Mouse (Mus musculus) frontal cortex, postnatal 10 days (tissue): Measurements from ENCODE around the gene Creld2.
A peak's percentile ranks its signal among the peaks of the same experiment; 100 is the strongest.

Experiments
- DNase-seq, 2 experiments: peaks; one replicate each; pipeline ENCODE4 v3.0.0; 2022; ENCODE audit warnings: low spot score in 2 of 2, mixed read lengths in 1 of 2

Creld2 gene

DNA sequence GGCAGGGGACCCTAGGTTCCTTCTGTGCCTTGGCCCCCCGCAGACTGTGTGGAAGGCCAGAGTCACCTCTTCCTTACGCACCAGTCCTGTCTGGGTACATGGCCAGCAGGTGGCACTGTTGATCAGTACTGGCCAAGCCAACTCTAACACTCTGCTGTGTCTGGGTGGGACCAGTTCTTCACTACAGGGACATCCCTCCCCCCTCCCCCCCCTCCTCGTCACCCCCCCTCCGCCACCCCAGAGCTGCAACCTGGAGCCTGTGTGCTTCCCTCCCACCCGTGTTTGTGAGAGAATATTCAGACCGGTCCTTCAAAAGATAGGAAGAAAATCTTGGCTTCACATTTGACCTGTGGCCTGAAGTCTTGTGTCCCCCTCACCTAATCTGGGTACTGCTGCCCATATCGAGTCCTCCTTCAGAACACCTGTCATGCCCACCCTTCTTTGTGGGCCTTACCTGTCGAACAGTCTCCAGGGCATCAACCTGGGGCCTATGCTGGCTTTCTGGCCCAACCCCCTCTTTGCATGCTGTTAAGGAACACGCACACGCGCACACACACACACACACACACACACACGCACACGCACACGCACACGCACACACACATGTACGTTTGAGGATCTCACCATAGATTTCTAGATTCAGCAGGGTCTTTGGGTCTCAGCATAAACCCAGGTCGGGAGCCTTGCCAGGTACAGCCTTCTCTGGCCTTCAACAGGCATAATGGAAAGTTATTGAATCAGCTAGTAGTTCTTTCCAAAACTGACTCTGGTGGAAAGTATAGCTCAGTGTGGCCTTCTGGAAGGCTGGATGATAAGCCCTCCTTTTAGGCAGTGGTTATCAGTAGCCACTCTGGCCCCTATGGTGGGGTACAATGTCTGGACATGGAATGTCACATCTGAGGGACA, 9.6 kb downstream of the Creld2 start:
- peak; percentile 58 to 84 for DNase-seq

DNA sequence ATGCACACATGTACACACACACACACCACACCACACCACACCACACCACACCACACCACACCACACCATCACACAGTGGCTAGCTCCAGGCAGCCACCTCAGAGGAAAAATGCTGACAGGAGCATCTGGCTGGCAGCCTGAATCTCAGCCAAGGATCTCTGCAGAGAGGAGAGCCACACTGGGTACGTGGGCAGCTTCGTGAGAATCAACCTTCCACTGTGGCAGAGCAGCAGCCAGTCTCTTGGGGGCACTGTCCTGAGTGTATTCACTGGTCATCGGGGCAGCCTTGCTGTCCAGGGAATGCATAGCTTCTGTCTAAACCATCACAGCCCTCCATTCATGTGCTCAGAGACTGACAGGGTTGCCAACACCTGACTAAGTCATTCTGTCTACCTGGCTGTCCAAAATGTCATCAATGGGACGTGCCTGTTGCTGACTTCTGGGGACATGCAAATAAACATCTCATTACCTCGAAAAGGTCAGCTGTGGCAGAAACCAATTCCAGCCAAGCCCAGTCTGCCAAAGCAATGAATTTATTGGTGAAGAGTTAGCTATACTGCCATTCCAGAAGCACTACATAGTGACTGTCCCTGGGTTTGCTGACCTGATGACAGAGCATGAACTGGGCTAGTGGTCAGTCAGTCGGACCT, 10.5 kb downstream of the Creld2 start:
- DNase-seq: no peak

- DNase-seq: no peak
These were observed 11.2 kb downstream of the Creld2 start for GRCm38 (mm10) chr15:88830696-88831095.

DNA sequence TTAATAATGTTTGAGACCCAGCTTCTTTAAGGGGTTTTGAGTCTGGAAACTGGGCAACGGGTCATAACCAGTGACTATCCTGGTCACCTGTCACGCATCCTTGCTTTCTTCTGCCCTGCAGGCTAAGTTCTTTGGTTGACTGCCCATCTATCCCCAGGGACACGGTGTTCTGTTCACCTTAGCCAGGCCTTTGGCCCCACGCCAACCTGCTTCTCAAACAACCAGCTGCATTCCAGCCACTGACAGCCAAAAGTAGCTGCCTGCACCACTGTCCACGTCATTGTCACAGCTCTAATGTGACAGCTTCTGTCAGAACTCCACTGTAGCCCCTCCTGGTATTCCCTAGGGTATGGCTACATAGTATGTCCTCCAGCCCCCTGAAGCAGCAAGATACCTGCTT, 12.0 kb downstream of the Creld2 start:
- DNase-seq: no peak

DNA sequence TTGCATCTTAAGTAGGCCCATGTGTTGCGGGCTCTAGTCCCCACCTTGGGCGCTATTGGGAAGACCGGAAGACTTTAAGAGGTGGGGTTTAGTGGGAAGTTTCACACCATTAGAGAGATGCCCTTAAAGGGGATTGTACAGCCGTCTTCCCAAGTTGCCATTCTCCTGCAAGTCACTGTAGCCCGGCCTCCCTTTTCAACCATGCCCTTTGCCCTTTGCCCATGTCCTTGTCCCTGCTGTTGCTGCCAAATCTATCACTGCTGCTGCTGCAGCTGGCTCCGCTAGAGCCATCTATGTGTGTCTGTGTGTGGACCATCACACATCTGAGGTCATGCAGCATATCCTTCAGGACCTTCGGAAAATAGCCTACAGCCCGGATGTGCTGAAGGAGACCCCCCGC, 13.1 kb downstream of the Creld2 start:
- no peak for DNase-seq

GRCm38 (mm10) chr15:88836031-88836430, 16.6 kb downstream of the Creld2 start:
- DNase-seq: no peak

DNA sequence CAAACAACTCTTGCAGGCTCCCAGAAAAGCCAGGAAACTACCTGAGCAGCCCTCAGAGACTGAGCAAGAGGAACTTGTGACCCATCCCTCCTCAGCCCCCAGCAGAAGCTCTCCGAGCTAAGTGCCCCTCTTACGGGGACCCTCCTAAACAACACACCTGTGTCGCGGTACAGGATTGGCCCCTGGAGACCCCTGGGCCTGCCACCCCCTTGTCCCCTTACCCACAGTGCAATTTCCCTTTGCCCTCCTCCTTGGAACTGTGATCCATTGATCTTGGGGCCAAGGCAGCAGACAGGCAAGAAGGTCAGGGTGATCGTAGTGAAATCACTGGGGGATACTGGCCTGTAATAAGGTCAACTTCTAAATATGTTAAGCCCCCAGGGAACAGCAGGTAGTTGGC, 17.1 kb downstream of the Creld2 start:
- DNase-seq: no peak

- DNase-seq: peak in 1 of 2 experiments; percentile 67
These were observed 17.9 kb downstream of the Creld2 start for GRCm38 (mm10) chr15:88837199-88837932.

DNA sequence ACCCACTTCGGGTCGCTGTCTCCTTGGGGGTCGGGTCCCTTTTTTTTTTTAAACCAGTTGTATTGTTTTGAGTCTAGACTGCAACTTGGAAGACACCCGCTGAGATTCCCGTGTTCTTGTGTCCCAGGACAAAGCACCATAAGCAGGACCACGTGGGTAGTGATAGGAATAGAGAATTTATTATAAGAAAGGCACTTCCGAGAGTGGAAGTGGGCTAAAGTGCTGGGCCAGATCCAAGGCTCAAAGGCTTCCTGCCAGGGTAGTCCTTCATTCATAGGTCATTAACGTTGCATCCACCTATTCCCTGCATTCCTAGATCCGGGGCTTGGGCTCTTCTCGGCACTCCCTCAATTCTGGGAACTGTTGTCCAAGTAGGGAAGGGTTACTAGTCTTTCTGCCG, 18.5 kb downstream of the Creld2 start:
- no peak for DNase-seq

GRCm38 (mm10) chr15:88839271-88839670, 19.8 kb downstream of the Creld2 start:
- peak; percentile 72 for DNase-seq

GRCm38 (mm10) chr15:88840126-88840525, 20.7 kb downstream of the Creld2 start:
- no peak for DNase-seq

DNA sequence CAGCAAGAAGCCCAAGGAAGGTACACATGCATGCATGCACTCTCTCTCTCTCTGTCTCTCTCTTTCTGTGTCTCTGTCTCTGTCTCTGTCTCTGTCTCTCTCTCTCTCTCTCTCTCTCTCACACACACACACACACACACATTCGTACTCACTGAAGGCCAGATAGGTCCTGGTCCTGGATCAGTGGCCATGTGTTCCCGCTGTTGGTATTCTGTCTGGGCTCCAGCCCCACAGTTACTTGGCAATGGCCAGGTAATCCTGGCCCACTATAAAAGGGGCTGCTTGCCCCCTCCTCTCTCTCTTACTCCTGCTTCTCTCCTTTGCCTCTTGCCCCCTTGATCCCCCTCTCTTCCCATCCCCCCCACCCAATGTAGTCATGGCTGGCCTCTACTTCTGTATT, 21.7 kb downstream of the Creld2 start:
- no peak for DNase-seq

DNA sequence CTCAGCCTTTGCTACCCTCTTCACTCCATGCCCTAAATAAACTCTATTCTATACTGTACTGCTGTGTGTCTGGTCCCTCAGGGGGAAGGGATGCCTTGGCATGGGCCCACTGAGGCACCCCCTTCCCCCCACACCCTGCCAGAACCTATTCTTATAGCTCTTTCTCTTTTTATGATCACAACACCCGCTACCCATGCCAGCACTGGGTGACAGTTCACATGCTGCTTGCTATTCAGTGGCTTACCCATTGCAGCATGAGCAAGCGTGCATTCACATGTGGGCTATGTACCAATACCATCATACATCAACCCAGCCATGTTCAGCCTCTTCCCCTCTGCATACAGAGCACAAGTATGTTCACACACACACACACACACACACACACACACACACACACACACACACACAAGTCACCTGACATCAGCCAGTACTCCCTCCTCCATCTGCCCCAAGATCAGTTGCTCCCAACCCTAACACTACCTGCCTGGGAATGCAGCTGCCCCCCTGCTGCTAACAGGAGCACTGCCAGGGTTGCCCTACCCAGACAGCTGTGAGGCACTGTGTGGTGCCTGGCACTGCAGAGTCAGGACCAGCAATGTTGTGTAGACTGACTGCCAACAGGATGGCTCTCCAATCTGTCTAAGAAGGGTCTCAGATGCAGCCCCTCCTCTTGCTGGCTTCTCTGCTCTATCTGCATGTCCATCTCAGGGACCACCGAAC, 22.3 kb downstream of the Creld2 start:
- no peak for DNase-seq

DNA sequence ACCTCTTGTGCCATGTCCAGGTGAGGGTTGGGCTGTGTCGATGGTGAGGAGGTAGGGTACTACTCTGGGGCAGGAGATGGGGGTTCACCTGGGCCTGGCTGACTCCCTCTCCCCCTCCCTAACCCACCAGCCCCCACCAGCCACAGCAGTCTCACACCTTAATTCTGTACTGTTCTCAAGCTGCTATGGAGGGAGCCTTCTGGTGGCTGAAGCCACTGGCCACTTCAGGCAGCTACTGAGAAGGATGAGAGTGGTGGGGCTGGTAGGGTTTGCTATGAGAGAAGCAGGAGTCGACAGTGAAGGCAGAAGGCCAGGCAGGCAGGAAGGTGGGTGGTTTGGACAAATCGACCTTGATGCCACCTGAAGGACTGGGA, 22.8 kb downstream of the Creld2 start:
- DNase-seq: no peak

GRCm38 (mm10) chr15:88843486-88844097, 24.1 kb downstream of the Creld2 start:
- no peak for DNase-seq

DNA sequence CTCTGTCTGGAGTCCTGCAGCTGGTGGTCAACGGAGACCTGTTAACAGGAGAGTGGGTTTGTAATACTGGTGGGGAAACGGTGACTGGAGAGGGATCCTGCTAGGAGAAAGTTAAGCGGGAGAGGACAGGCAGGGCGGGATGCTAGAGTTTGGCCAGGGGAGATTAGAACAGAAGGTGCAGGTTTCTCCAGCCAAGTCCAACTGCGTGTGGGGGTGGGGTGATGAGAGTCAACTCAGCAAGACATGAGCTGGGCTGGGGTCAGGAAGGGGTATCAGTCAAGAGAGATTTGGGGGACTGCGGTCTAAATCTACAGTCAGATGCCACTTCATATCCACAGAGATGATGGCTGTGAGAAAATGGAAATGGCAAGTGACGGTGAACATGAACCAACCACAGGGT, 25.5 kb downstream of the Creld2 start:
- DNase-seq: no peak

DNA sequence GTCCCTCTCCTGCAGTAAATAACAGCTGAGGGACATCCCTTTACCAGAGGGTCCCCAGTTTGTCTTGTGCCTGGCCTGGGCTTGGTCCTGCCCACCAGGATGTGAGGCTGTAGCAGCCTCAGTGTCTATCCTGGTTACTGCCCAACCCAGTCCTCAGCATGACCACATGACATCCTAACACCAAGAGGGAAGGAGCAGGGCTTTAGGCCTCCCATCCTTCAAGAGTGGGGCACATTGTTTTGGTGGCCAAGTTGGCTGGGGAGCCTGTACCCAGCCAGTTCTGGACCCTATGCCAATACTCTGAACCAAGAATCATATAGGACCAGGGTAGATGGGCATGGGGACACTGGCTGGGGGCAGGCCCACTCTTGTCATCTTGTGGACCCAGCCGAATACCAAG, 29.2 kb downstream of the Creld2 start:
- no peak for DNase-seq

GRCm38 (mm10) chr15:88849621-88850020, 30.2 kb downstream of the Creld2 start:
- no peak for DNase-seq

DNA sequence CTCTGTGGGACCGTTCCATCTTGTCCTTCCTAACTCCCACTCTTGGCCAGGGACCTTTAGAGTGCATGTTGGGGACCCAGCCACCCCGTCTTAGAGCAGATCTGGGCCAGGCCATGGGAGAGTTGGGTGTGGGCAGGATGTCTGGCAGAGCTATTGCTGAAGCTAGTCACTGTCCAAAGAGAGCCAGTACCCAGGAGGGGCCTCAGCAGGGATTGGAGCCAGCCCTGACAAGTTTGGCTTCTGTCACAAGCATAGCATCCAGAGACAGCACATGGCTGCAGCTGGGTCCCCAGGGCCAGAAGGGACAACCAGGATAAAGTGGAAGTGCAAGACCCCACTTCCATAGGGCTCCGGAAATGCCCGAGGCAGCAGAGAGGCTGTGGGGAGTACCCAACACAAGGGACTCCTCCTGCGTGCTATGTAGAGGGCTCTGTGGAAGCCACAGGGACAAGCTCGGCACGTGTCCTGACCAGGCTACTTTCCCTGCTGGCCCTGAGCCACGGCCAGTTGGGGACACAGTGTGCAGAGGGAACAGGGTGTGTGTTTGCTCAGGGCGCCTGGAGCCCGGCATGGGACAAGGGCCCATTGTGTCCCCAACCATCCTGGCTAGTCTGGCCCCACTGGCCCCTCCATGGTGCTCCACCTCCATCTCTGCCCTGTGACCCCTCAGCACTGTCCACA, 30.8 kb downstream of the Creld2 start:
- DNase-seq: peak; percentile 64 to 83

DNA sequence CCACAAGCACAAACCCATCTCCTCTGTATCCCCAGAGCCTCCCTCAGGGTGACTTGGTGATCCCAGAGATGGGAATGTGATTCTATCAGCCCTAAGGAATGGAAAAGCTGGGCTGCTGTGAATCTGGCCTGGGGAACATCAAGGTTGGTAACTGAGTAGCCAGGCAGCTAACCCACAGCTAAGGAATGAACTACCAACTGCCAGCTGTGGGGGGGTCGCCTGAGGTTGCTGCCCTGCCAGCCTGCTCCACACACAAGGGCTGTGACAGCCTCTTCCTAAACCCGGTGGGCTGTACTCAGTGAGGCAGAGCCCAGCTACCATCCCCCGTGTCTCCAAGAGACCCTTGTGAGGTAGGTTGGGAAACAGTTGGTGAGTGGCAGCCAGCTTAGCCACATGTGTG, 31.6 kb downstream of the Creld2 start:
- DNase-seq: no peak
